Mouse (Mus musculus): ENCODE results near the gene Alms1. TPM values are rescaled to one million over a fixed set of nuclear protein-coding genes. Genes with fewer than 3 reads are reported as not detected.

Gene Alms1
- total and polyA plus RNA-seq, 3 experiments, result 7.5 to 47.3 (median 8.8) TPM

- H3K36me3 ChIP-seq (ENCODE audit: control insufficient read depth in 1 of 2, insufficient read depth in 2 of 2, low read length in 2 of 2), result peaks cover 6 to 27% of the 10 kb centered on the region in 2 experiments
- no peaks in the 10 kb centered on the region for H3K79me2 ChIP-seq (ENCODE audit: control insufficient read depth, insufficient read depth, low read length, poor library complexity)
- no peaks in the 10 kb centered on the region for H3K9me3 ChIP-seq (replicated peaks; ENCODE audit: insufficient read depth, low read length)
- no peak overlapping the region for H3K4me3 ChIP-seq (ENCODE audit: control insufficient read depth in 1 of 2, insufficient read depth in 1 of 2, low read depth in 2 of 2, low read length in 2 of 2)
- H3K9ac ChIP-seq (ENCODE audit: control insufficient read depth, low read depth, low read length, poor library complexity, severe bottlenecking), result no peak overlapping the region
- H3K27me3 ChIP-seq (ENCODE audit: control insufficient read depth in 1 of 2, insufficient read depth in 2 of 2, low read length in 2 of 2), result no peaks in the 10 kb centered on the region
- H3K27ac ChIP-seq (ENCODE audit: control insufficient read depth, low read depth, low read length), result no peak overlapping the region
- peaks cover 0 to 16% of the 10 kb centered on the region in 2 experiments; a peak in 2 of 4 replicates for H3K4me1 ChIP-seq (ENCODE audit: control insufficient read depth in 1 of 2, insufficient read depth in 2 of 2, low read length in 2 of 2)
- DNase-seq (ENCODE audit: low read depth, low spot score), result no peak
- no peak for TF ChIP-seq TCF12 (IDR thresholded peaks at IDR 0.05; ENCODE audit: low read depth, low read length)
- TF ChIP-seq USF1 (IDR thresholded peaks at IDR 0.05; ENCODE audit: low read depth, low read length), result no peak
- TF ChIP-seq KAT2A (conservative IDR thresholded peaks at IDR 0.05; ENCODE audit: low read depth, low read length), result no peak
These were observed 33.5 kb downstream of the Alms1 start for GRCm38 (mm10) chr6:85620826-85621225.

DNA sequence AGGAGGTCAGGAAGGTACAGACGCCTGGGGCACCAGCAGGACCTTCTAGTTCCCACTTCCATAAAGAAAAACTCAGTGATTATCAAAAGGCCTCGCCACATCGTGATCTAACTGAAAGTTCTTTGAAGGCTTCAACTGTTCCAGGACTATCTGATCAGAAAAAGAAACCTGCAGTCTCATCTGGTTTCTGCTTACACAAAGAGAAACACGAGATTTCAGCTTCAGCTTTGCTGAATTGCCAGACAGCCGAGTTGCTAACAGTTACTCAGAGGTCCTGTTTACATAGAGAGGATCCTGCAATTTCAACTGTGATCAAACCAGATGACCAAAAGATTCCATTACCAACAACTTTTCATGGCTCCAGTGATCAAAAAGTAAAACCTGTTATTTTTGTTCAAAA, 34.3 kb downstream of the Alms1 start:
- Histone ChIP-seq H3K36me3 (ENCODE audit: control insufficient read depth in 1 of 2, insufficient read depth in 2 of 2, low read length in 2 of 2) (peaks cover 6 to 21% of the 10 kb centered on the region in 2 experiments), H3K4me3 (ENCODE audit: control insufficient read depth in 1 of 2, insufficient read depth in 1 of 2, low read depth in 2 of 2, low read length in 2 of 2) (peak overlapping the region in 1 of 2 experiments; percentile 48; a peak in 1 of 4 replicates), H3K27ac (ENCODE audit: control insufficient read depth, low read depth, low read length) (no peak overlapping the region; the same call in 1 of the 2 replicates), H3K27me3 (ENCODE audit: control insufficient read depth in 1 of 2, insufficient read depth in 2 of 2, low read length in 2 of 2) (no peaks in the 10 kb centered on the region), H3K4me1 (ENCODE audit: control insufficient read depth in 1 of 2, insufficient read depth in 2 of 2, low read length in 2 of 2) (peaks cover 0 to 16% of the 10 kb centered on the region in 2 experiments; a peak in 2 of 4 replicates), H3K9ac (ENCODE audit: control insufficient read depth, low read depth, low read length, poor library complexity, severe bottlenecking) (no peak overlapping the region), H3K79me2 (ENCODE audit: control insufficient read depth, insufficient read depth, low read length, poor library complexity) (no peaks in the 10 kb centered on the region), H3K9me3 (replicated peaks; ENCODE audit: insufficient read depth, low read length) (no peaks in the 10 kb centered on the region)
- DNase-seq (ENCODE audit: low read depth, low spot score), result peak; percentile 18
- TF ChIP-seq MAFK (IDR thresholded peaks at IDR 0.05; ENCODE audit: borderline replicate concordance, low read depth, low read length) (peak; percentile 65; the same call in 1 of the 2 replicates), MEF2A (IDR thresholded peaks at IDR 0.05; ENCODE audit: extremely low read depth, insufficient replicate concordance, low read depth, low read length, poor library complexity, severe bottlenecking) (no peak), GATA1 (IDR thresholded peaks at IDR 0.05; ENCODE audit: low read depth, low read length) (peak; percentile 48; the same call in 1 of the 2 replicates), MAX (IDR thresholded peaks at IDR 0.05; ENCODE audit: low read length) (0 out of 2 replicates have a peak, but pooled peaks have one; percentile 29), ETS1 (IDR thresholded peaks at IDR 0.05; ENCODE audit: low read depth, low read length) (peak; percentile 93), SIN3A (IDR thresholded peaks at IDR 0.05; ENCODE audit: low read length) (peak; percentile 56), CHD2 (IDR thresholded peaks at IDR 0.05; ENCODE audit: low read length) (no peak), NELFE (IDR thresholded peaks at IDR 0.05; ENCODE audit: low read depth, low read length) (no peak), EP300 (IDR thresholded peaks at IDR 0.05; ENCODE audit: low read depth in 1 of 2, low read length in 2 of 2) (peak; percentile 43 to 67; a peak in 3 of 4 replicates), MYB (IDR thresholded peaks at IDR 0.05; ENCODE audit: low read depth, low read length) (peak; percentile 44; the same call in 1 of the 2 replicates)

DNA sequence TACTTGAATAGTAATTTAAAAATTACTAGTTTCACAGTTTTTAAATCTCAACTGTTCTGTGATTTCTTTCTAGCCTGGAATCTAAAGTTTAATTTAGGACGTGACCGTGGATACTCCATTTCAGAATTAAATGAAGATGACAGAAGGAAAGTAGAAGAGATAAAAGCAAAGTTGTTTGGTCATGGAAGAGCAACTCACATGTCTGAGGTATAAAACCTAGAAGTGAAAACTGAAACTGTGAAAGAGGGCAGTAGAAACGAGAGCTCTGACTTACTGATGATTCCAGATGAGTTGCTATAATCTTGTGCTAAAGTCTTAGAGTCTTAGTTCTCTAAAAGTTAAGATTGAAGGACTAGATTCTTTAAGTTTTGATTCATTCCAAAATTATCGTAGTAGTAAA, 37.2 kb downstream of the Alms1 start:
- TF ChIP-seq POLR2AphosphoS2 (IDR thresholded peaks at IDR 0.05; ENCODE audit: low read length) (no peak), MAFK (IDR thresholded peaks at IDR 0.05; ENCODE audit: borderline replicate concordance, low read depth, low read length) (no peak), MYB (IDR thresholded peaks at IDR 0.05; ENCODE audit: low read depth, low read length) (no peak), TCF12 (IDR thresholded peaks at IDR 0.05; ENCODE audit: low read depth, low read length) (no peak), CHD1 (IDR thresholded peaks at IDR 0.05; ENCODE audit: low read depth, low read length) (no peak), GABPA (IDR thresholded peaks at IDR 0.05; ENCODE audit: low read depth, low read length) (no peak), GATA1 (IDR thresholded peaks at IDR 0.05; ENCODE audit: low read depth, low read length) (no peak), MXI1 (IDR thresholded peaks at IDR 0.05; ENCODE audit: low read depth, low read length) (no peak), POLR2A (IDR thresholded peaks at IDR 0.05; ENCODE audit: control insufficient read depth in 1 of 2, insufficient read depth in 1 of 2, low read depth in 1 of 2, low read length in 2 of 2, poor library complexity in 1 of 2) (no peak), KAT2A (conservative IDR thresholded peaks at IDR 0.05; ENCODE audit: low read depth, low read length) (no peak), E2F4 (IDR thresholded peaks at IDR 0.05; ENCODE audit: borderline replicate concordance, low read depth, low read length) (no peak), POLR2AphosphoS5 (IDR thresholded peaks at IDR 0.05; ENCODE audit: borderline replicate concordance, low read depth, low read length) (no peak), CTCF (IDR thresholded peaks at IDR 0.05 in 2 of 3, conservative IDR thresholded peaks at IDR 0.05 in 1 of 3; ENCODE audit: control insufficient read depth in 1 of 3, insufficient read depth in 1 of 3, low read depth in 2 of 3, low read length in 3 of 3, poor library complexity in 1 of 3, severe bottlenecking in 1 of 3) (no peak), JUND (IDR thresholded peaks at IDR 0.05; ENCODE audit: low read depth, low read length) (no peak)
- Histone ChIP-seq H3K4me3 (ENCODE audit: control insufficient read depth in 1 of 2, insufficient read depth in 1 of 2, low read depth in 2 of 2, low read length in 2 of 2) (no peak overlapping the region), H3K36me3 (ENCODE audit: control insufficient read depth in 1 of 2, insufficient read depth in 2 of 2, low read length in 2 of 2) (peaks cover 5 to 26% of the 10 kb centered on the region in 2 experiments), H3K27ac (ENCODE audit: control insufficient read depth, low read depth, low read length) (no peak overlapping the region), H3K9me3 (replicated peaks; ENCODE audit: insufficient read depth, low read length) (no peaks in the 10 kb centered on the region), H3K27me3 (ENCODE audit: control insufficient read depth in 1 of 2, insufficient read depth in 2 of 2, low read length in 2 of 2) (no peaks in the 10 kb centered on the region), H3K9ac (ENCODE audit: control insufficient read depth, low read depth, low read length, poor library complexity, severe bottlenecking) (no peak overlapping the region), H3K4me1 (ENCODE audit: control insufficient read depth in 1 of 2, insufficient read depth in 2 of 2, low read length in 2 of 2) (peaks cover 0 to 16% of the 10 kb centered on the region in 2 experiments; a peak in 2 of 4 replicates), H3K79me2 (ENCODE audit: control insufficient read depth, insufficient read depth, low read length, poor library complexity) (no peaks in the 10 kb centered on the region)
- no peak for DNase-seq (ENCODE audit: low read depth, low spot score)
